Mouse (Mus musculus) brain, adult 2 months (tissue): ENCODE measurements around the gene Ndufs3.

Experiments
- DNase-seq: peaks from one replicate; pipeline ENCODE4 v3.0.0; 2011; ENCODE audit warnings: low read depth, low spot score

Ndufs3 gene

DNA sequence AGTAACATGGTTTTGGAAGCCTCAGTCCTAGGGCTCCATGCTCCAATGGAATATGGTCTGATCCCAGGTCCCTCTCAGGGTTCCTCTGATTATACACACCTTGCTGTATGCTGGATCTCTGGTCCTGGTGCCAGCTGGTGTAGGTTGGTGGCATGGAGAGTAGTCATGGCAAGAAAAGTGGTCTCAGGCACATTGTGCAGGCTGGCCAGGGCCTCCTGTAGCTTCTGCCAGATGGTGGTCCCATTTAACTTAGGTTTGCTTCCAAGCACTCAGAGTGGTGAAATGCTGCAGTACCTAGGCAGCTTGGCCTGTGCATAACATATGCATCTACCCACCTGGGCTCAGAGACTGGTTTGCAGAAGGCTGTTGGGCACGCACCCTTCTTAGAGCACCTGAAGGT lies 54.2 kb downstream of the Ndufs3 start:
- peak; percentile 98 for DNase-seq

DNA sequence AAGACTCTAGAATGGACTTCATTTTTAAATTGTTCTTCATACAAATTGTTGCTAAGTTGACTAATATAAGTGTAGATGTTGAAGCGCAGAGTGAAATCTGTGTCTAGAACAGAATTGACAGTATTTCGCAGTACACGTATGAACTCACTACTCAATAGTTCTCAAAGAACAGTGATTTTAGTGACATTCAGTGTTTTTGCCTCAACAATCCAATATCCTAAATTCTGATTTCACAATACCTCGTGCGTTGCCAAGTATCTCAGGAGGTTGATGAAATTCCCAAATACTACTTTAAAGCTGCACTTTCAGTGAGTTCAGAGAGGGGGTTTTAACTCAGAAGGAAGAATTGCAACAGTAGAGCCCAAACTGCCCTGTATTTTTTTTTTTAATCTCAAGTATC lies 56.3 kb downstream of the Ndufs3 start:
- DNase-seq = no peak

DNA sequence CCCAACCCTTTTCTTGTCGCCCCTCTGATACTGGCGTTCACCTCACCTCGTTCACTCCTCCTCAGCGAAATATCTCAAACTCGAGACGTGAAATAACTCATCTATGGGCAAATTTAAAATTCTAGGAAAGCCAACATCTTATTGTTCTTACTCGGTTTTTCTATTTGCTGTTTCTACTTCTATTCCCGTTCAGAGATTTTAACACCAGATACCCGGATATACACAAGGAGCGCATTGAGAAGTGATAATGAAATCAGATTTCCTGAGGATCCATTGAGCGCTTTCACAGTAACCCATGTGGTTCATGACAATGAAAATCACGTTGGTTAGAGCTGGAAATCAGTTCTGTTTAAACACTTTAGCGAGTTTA lies 57.0 kb downstream of the Ndufs3 start:
- DNase-seq = peak; percentile 53

DNA sequence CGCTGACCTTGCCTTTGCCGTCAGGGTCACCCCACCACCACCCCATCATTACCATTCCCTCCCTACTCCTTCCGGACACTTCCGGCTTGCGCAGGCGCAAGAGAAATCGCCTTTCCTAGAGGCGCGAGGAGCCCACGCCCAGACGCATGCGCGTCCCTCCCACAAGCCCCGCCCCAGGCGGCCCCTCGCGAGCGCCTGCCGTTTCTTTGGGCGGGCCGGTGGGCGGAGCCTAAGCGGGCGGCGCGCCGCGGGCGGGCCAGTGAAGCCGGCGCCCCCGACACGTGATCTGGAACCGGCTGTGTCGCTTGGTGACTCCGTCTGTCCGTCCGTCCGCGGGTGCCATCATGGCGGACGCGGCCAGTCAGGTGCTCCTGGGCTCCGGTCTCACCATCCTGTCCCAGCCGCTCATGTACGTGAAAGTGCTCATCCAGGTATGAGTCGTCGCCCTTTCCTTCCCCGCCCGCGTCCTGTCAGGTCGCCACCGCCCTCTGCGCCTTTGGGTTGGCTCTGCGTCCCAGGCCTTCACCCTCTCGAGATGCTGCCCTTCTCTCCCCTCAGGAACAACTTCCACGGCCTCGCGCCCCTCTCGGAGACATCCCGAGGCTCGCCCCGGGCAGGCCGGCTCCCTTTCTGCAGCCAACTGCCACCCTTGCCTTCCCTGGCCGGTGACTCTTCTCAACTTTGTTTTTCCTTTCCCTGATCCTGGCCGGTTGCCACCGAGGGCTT lies 57.5 kb downstream of the Ndufs3 start, which contains the start of gene Mtch2:
Gene Mtch2 (plus strand): TSS at position 201 of the 726 bp plus-strand sequence.
- peak; percentile 98 for DNase-seq

DNA sequence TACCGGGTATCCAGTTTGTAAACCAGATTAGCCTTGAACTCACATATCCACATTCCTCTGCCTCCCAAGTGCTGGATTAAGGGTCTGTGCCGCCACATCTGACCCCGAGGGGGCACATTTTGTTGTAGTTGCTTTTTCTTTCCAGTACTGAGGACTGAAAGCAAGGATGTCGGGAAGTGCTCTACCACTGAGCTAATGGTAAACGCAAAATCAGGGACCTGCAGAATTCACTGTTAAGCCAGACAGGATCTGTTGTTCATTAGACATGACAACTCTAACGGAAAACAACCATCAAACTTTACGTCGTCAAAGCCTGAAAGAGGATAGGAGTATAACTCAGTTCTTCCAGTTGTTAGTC lies 58.1 kb downstream of the Ndufs3 start:
- no peak for DNase-seq

DNA sequence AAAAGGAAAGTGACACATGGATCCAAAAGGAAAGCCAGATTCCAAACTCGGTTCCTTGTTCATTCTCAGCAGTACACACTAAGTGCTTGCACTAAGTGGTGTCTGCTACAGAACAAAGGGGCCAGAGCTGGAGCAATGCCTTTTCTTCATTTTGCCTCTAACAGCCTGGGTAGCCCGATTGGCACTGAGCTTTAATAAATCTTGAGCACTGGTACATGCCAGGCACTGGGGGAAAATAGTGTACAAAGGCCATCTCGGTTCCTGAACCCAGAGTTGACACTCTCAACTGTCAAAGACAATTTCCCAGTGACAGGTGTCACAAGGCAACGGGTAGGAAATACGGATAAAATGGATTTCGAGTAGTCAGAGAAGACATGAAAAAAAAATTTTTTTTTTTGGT lies 58.5 kb downstream of the Ndufs3 start:
- peak; percentile 27 for DNase-seq

DNA sequence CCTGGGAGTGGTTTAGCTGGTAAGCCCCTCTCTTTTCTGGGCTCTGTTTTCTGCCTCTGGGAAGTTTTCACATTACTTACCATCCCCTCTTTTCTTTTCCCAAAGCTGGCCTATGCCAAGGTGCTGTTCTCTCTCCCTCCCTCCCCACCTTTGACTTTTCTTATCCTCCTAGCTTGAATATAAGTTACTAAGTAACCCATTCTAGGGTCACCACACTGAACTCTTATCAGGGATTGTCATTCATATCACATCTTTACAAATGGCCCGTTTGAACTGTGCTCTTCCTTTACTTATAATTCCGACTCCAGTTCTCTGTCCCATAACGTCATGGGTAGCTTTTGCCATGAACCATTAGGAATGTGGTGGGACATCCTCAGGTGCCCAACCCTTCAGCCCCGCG lies 59.4 kb downstream of the Ndufs3 start:
- no peak for DNase-seq
